Mouse (Mus musculus) midbrain, postnatal 0 days (tissue): ENCODE results near the gene Slc6a17. TPM values are rescaled to one million over a fixed set of nuclear protein-coding genes. Genes with fewer than 3 reads are reported as not detected.
A peak's percentile ranks its signal among the peaks of the same experiment; 100 is the strongest.

ENCODE experiments used
- ATAC-seq: fragments of 200-750 bp; cut with Nextera tagmentation; 2 replicates; pipeline ENCODE4 v1.8.0; 2017; ENCODE audit warnings: moderate number of reproducible peaks, mild to moderate bottlenecking, moderate TSS enrichment, moderate library complexity; ENCODE audit not compliant: low FRiP score
- DNase-seq: peaks from one replicate; pipeline ENCODE4 v3.0.0-alpha.2; 2015; ENCODE audit warnings: low spot score
- H3K27ac ChIP-seq: fragments of 300-500 bp; sonication (generic); 2 replicates; pipeline ENCODE4 v1.5.1; 2014; ENCODE audit warnings: low read depth, mild to moderate bottlenecking, low read length, mixed read lengths
- H3K27me3 ChIP-seq: fragments of 300-500 bp; sonication (generic); 2 replicates; pipeline ENCODE4 v1.6.1; 2014; ENCODE audit warnings: low read length, control low read depth, mixed read lengths; ENCODE audit not compliant: insufficient read depth
- H3K36me3 ChIP-seq: fragments of 300-500 bp; sonication (generic); 2 replicates; pipeline ENCODE4 v1.6.1; 2014; ENCODE audit warnings: low read length, control low read depth, mixed read lengths; ENCODE audit not compliant: insufficient read depth
- H3K4me1 ChIP-seq: fragments of 300-500 bp; sonication (generic); 2 replicates; pipeline ENCODE4 v1.6.1; 2014; ENCODE audit warnings: mild to moderate bottlenecking, control low read depth, antibody characterized with exemption, low read length, mixed read lengths; ENCODE audit not compliant: insufficient read depth
- H3K4me2 ChIP-seq: fragments of 300-500 bp; sonication (generic); 2 replicates; pipeline ENCODE4 v1.6.1; 2014; ENCODE audit warnings: low read depth, mild to moderate bottlenecking, low read length, mixed read lengths; ENCODE audit not compliant: poor library complexity, severe bottlenecking
- H3K4me3 ChIP-seq: fragments of 300-500 bp; sonication (generic); 2 replicates; pipeline ENCODE4 v1.5.1; 2014; ENCODE audit warnings: low read depth, mild to moderate bottlenecking, low read length, moderate library complexity
- H3K9ac ChIP-seq: fragments of 300-500 bp; sonication (generic); replicated peaks from 2 replicates; pipeline ENCODE4 v1.6.1; 2014; ENCODE audit warnings: mild to moderate bottlenecking, low read length, moderate library complexity, mixed read lengths; ENCODE audit not compliant: poor library complexity, severe bottlenecking
- H3K9me3 ChIP-seq: fragments of 300-500 bp; sonication (generic); 2 replicates; pipeline ENCODE4 v1.6.1; 2016; ENCODE audit warnings: low read length, control low read depth
- CTCF ChIP-seq: IDR thresholded peaks from 2 replicates; pipeline ENCODE4 v1.5.1; 2016; ENCODE audit warnings: antibody characterized with exemption, mild to moderate bottlenecking
- WGBS: fragments of 180-500 bp; shearing (Covaris S2); extraction: QIAGEN DNeasy Blood & Tissue Kit; methylation state at CpG from one replicate; pipeline ENCODE4 v1.1.7; 2014; 5-methylcytosine and 5-hydroxymethylcytosine counted together
- polyA plus RNA-seq: library from polyadenylated mRNA; unstranded; fragments of >200 nt; fragmentation: Nextera tagmentation; extraction: Ambion mirVana; gene quantifications from 2 replicates; pipeline ENCODE4 v1.2.1, GENCODE M21; 2015
- total RNA-seq: library from RNA; depleted of rRNA; stranded (reverse); fragments of >200 nt; gene quantifications from 2 replicates; pipeline ENCODE4 v1.2.3, GENCODE M21; 2014

Slc6a17 gene
- total and polyA plus RNA-seq, 2 experiments from 2014 or later, result 22.2 to 60.0 TPM

DNA sequence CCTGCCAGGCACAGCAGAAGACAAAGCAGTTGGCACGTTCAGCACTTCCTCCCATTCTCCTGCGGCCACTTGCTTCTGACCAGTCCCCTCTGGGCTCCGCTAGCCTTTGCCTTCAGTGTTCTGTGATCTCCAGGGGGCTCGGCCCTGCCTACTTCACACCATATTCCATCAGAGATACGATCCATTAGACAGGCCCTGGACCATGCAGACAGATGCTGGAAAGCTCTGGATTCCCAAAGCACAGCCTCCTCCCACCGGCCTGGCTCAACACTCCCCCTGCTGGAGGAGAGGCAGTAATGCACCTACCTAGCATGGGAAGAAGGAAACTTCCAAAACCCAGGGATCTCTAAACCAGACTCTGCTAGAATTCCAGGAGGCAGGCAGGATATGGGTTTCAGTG lies 45.6 kb downstream of the Slc6a17 start:
- Histone ChIP-seq H3K36me3 (peaks cover 7% of the 10 kb centered on the region), H3K4me1 (0 out of 2 replicates have a peak, but pooled peaks cover 3% of the 10 kb centered on the region), H3K27ac (peak overlapping the region; percentile 47; the same call in 1 of the 2 replicates), H3K9ac (no peak overlapping the region), H3K4me2 (no peak overlapping the region), H3K4me3 (no peak overlapping the region), H3K9me3 (no peaks in the 10 kb centered on the region), H3K27me3 (no peaks in the 10 kb centered on the region)
- WGBS, result 29% methylated on average over 6 of the region's 6 CpGs
- DNase-seq (peak; percentile 77), ATAC-seq (peak; percentile 71)
- TF ChIP-seq CTCF, result peak; percentile 99

DNA sequence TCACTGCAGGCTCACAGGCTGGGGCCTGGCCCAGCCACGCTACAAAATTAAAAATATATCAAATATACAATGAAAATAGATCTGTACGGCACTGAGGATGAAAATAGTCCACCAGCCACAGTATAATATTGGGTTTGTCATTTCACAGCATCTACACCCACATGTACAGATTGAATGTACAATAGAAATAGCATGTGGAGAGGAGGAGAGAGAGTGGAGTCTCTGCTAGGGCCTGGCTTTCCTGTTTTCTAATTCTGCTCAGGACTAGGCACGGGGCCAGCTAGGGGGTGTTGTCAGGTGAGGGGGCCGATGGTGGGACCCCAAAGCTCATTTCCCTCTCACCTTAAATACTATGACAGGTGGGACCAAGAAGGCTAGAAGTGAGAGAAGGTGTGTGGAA lies 48.8 kb downstream of the Slc6a17 start:
- Histone ChIP-seq H3K27ac (no peak overlapping the region), H3K9ac (no peak overlapping the region), H3K4me3 (no peak overlapping the region), H3K4me2 (no peak overlapping the region), H3K27me3 (no peaks in the 10 kb centered on the region), H3K36me3 (peaks cover 4% of the 10 kb centered on the region), H3K4me1 (0 out of 2 replicates have a peak, but pooled peaks cover 3% of the 10 kb centered on the region), H3K9me3 (no peaks in the 10 kb centered on the region)
- DNase-seq, result no peak
- 78% methylated on average over 4 of the region's 4 CpGs for WGBS
- no peak for ATAC-seq
- TF ChIP-seq CTCF, result no peak

DNA sequence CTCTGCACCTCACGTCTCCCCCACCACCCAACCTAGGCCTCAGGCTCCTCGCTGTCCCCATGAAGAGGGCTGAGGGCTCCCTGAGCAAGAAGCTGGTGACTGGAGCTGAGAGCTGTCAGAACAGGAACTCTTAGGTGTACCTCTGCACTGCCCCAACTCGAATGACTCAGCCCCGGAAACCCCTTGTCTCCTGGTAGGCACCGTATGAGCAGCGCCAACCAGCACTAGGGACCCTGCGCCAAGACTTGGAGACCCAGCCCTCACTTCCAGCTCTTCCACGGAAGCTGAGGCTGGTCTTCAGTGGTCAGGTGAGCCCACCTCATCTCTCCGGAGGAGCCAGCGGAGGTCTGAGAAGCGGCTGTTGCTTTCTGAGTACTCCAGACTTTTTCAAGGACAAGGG lies 49.7 kb downstream of the Slc6a17 start:
- ATAC-seq, result no peak
- Histone ChIP-seq H3K27ac (no peak overlapping the region), H3K9me3 (no peaks in the 10 kb centered on the region), H3K9ac (no peak overlapping the region), H3K4me1 (0 out of 2 replicates have a peak, but pooled peaks cover 3% of the 10 kb centered on the region), H3K36me3 (peaks cover 4% of the 10 kb centered on the region), H3K27me3 (no peaks in the 10 kb centered on the region), H3K4me3 (no peak overlapping the region), H3K4me2 (no peak overlapping the region)
- no peak for DNase-seq
- 88% methylated on average over 11 of the region's 11 CpGs for WGBS
- no peak for TF ChIP-seq CTCF

DNA sequence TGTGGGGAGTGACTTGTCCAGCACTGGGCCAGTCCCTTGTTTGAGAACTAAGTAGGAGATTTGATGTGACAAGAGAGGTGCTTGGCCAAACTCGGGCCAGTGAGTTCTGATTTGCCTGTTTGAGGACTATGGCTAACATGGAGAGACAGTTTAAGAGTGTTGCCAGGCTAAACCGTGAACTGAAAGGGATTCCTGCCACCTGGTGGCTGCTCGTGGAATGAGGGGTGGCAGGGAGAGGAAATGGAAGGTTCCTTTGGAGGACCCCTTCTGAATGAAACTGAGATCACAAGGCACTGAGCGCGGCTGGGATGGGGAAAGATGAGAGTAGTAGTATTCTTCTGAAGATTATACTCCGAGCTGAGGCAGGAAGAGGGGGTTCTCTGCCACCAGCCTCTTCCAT lies 51.2 kb downstream of the Slc6a17 start:
- no peaks in the 10 kb centered on the region for H3K4me1 ChIP-seq
- H3K27ac ChIP-seq, result no peak overlapping the region
- 0 out of 2 replicates have a peak, but pooled peaks cover 4% of the 10 kb centered on the region for H3K27me3 ChIP-seq
- H3K9me3 ChIP-seq, result no peaks in the 10 kb centered on the region
- peak; percentile 85 for DNase-seq
- 4% methylated on average over 6 of the region's 6 CpGs for WGBS
- peaks cover 4% of the 10 kb centered on the region for H3K36me3 ChIP-seq
- TF ChIP-seq CTCF, result peak; percentile 97
- ATAC-seq, result peak; percentile 32
- H3K4me2 ChIP-seq, result no peak overlapping the region
- H3K9ac ChIP-seq, result no peak overlapping the region
- no peak overlapping the region for H3K4me3 ChIP-seq

DNA sequence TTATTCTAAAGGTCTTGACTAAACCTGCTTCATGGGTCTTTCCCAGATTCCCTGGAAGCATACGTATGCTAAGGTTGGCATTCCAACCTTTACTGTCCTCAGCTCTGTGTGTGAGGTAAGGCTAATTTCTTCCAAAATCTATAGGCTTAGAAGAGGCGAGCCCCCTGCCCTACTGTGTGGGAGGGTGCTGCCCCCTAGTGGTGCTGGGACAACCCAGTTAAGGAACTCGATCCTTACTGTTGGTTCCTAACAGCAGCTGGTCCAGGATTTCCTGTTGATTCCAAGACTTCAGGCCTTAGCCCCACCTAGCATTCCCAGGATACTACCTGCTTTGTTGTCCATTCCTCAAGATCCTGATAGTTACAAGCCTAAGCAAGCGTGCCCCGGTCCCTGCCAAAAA lies 55.7 kb downstream of the Slc6a17 start:
- no peak overlapping the region for H3K9ac ChIP-seq
- H3K36me3 ChIP-seq, result no peaks in the 10 kb centered on the region
- TF ChIP-seq CTCF, result peak; percentile 97
- no peak overlapping the region for H3K27ac ChIP-seq
- no peaks in the 10 kb centered on the region for H3K9me3 ChIP-seq
- DNase-seq (peak; percentile 89), ATAC-seq (no peak)
- H3K4me2 ChIP-seq, result no peak overlapping the region
- 15% methylated on average over 5 of the region's 5 CpGs for WGBS
- H3K4me3 ChIP-seq, result no peak overlapping the region
- H3K27me3 ChIP-seq, result peaks cover 30% of the 10 kb centered on the region
- H3K4me1 ChIP-seq, result peaks cover 8% of the 10 kb centered on the region; the same call in 1 of the 2 replicates

DNA sequence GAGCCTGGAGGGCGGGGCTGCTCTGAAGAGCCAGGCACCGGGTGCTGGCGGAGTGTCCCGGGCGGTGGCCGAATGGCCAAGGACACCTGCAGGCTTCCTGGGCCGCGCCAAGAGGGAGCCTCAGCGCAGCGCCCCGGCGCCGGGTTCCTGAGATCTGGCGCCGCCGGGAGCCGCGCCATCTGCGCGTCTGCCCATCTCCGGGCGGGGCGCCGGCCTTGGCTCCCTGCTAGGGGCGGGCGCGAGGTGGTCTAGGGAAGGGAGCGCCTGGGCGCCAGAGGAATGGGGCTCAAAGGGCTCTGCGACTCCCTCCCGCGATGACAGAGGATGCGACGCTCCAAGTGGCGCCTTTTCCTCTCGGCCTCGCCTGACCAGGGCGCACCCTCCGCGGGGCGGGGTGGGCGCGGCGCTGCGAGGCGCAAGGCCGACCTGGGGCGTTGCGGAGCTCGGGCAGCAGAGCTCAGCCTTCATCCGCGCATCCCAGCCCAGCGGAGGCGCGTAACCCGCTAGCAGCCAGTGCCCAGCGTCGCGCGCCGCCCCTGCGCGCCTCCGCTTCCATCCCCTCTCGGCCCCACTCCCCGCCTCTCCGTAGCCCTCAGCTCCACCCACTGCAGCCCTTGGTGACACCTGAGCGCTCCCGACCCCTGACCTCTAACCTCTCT lies 57.9 kb downstream of the Slc6a17 start:
- H3K4me2 ChIP-seq, result peak overlapping the region; percentile 81
- peaks cover 35% of the 10 kb centered on the region for H3K27me3 ChIP-seq
- no peaks in the 10 kb centered on the region for H3K9me3 ChIP-seq
- 0 out of 2 replicates have a peak overlapping the region, but pooled peaks have one; percentile 7 for H3K27ac ChIP-seq
- under 1% methylated on average over 61 of the region's 69 CpGs for WGBS
- H3K4me3 ChIP-seq, result peak overlapping the region; percentile 83
- ATAC-seq (peak; percentile 74), DNase-seq (peak; percentile 59)
- no peak for TF ChIP-seq CTCF
- H3K4me1 ChIP-seq, result peaks cover 16% of the 10 kb centered on the region; the same call in 1 of the 2 replicates
- peak overlapping the region; percentile 80 for H3K9ac ChIP-seq
- no peaks in the 10 kb centered on the region for H3K36me3 ChIP-seq
